Mouse (Mus musculus) liver, embryonic 12.5 days (tissue): ENCODE measurements around the gene Setmar. TPM values are rescaled to one million over a fixed set of nuclear protein-coding genes. Genes with fewer than 3 reads are reported as not detected.

Experiments
- ATAC-seq: fragments of 200-750 bp; cut with Nextera tagmentation; 2 replicates; pipeline ENCODE4 v1.8.0; 2017; ENCODE audit warnings: moderate number of reproducible peaks, mild to moderate bottlenecking, moderate library complexity
- H3K27ac ChIP-seq: fragments of 300-500 bp; sonication (generic); 2 replicates; pipeline ENCODE4 v1.5.1; 2016; ENCODE audit warnings: mild to moderate bottlenecking
- H3K27me3 ChIP-seq: fragments of 300-500 bp; sonication (generic); replicated peaks from 2 replicates; pipeline ENCODE4 v1.6.1; 2016; ENCODE audit warnings: mild to moderate bottlenecking, moderate library complexity
- H3K36me3 ChIP-seq: fragments of 300-500 bp; sonication (generic); 2 replicates; pipeline ENCODE4 v1.6.1; 2016; ENCODE audit warnings: mild to moderate bottlenecking, moderate library complexity
- H3K4me1 ChIP-seq: fragments of 300-500 bp; sonication (generic); 2 replicates; pipeline ENCODE4 v1.6.1; 2016
- H3K4me2 ChIP-seq: fragments of 300-500 bp; sonication (generic); 2 replicates; pipeline ENCODE4 v1.6.1; 2016; ENCODE audit warnings: mild to moderate bottlenecking, moderate library complexity
- H3K4me3 ChIP-seq: fragments of 300-500 bp; sonication (generic); 2 replicates; pipeline ENCODE4 v1.5.1; 2016; ENCODE audit warnings: mild to moderate bottlenecking, moderate library complexity
- H3K9ac ChIP-seq: fragments of 300-500 bp; sonication (generic); 2 replicates; pipeline ENCODE4 v1.6.1; 2016; ENCODE audit warnings: mild to moderate bottlenecking, moderate library complexity
- H3K9me3 ChIP-seq: fragments of 300-500 bp; sonication (generic); replicated peaks from 2 replicates; pipeline ENCODE4 v1.6.1; 2016; ENCODE audit warnings: mild to moderate bottlenecking, moderate library complexity
- WGBS: fragments of 180-500 bp; shearing (Covaris S2); methylation state at CpG from one replicate; pipeline ENCODE4 v1.1.7; 2016; ENCODE audit not compliant: insufficient replicate concordance; 5-methylcytosine and 5-hydroxymethylcytosine counted together
- polyA plus RNA-seq: library from polyadenylated mRNA; unstranded; fragments of >200 nt; fragmentation: Nextera tagmentation; extraction: Ambion mirVana; gene quantifications from 2 replicates; pipeline ENCODE4 v1.2.1, GENCODE M21; 2016

The Setmar gene
- polyA plus RNA-seq, 1 experiment from 2014 or later: 2.6 TPM

DNA sequence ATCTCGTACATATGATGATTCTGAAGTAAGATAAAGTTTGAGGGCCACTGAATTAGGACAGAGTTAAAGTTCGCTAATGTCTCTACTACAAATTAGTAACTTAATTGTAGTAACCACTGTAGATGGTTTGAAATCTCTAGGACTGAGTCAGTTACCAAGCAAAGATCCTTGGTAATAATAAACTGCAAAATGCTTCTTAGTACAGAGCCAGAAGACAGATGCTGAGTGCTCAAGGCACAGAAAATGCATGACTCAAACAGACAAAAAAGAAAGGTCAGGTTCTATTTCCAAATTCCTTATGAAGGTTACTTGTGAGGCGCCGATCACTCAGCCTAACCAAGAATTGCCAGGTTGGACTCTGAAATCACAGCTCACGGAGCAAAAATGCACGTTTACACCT lies 53.0 kb downstream of the Setmar start:
- no peak overlapping the region for H3K4me2 ChIP-seq
- no peak overlapping the region for H3K9ac ChIP-seq
- no peaks in the 10 kb centered on the region for H3K9me3 ChIP-seq
- no peaks in the 10 kb centered on the region for H3K27me3 ChIP-seq
- H3K4me3 ChIP-seq: no peak overlapping the region
- H3K36me3 ChIP-seq: no peaks in the 10 kb centered on the region
- no peak for ATAC-seq
- no peak overlapping the region for H3K27ac ChIP-seq
- no peaks in the 10 kb centered on the region for H3K4me1 ChIP-seq
- WGBS: 77% methylated on average over 6 of the region's 6 CpGs

DNA sequence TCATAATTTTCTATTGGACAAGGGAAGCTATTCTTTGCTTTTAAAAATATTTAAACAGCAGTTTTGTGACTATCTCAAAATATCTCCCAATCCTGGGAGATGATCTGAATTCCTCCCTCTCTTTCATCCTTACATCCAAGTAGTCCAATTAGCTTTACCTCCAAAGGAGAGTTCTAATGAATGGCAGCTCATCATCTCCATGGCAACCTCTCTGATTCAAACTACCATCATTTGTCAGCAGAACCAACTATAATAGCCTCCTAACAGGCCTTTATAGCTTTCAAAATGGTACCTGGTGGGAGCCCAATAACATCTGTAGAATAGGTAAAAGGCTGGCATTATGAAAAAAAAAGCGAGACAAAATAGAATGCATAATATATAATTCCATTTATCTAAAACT lies 60.6 kb downstream of the Setmar start:
- H3K9ac ChIP-seq: no peak overlapping the region
- H3K4me3 ChIP-seq: no peak overlapping the region
- 74% methylated on average over 1 of the region's 1 CpGs for WGBS
- H3K4me2 ChIP-seq: no peak overlapping the region
- no peaks in the 10 kb centered on the region for H3K9me3 ChIP-seq
- H3K4me1 ChIP-seq: no peaks in the 10 kb centered on the region
- no peak overlapping the region for H3K27ac ChIP-seq
- H3K36me3 ChIP-seq: no peaks in the 10 kb centered on the region
- no peak for ATAC-seq
- H3K27me3 ChIP-seq: no peaks in the 10 kb centered on the region

GRCm38 (mm10) chr6:108126631-108127030 lies 61.8 kb downstream of the Setmar start:
- H3K9me3 ChIP-seq: no peaks in the 10 kb centered on the region
- ATAC-seq: no peak
- no peaks in the 10 kb centered on the region for H3K36me3 ChIP-seq
- H3K4me2 ChIP-seq: no peak overlapping the region
- no peaks in the 10 kb centered on the region for H3K27me3 ChIP-seq
- H3K4me3 ChIP-seq: no peak overlapping the region
- H3K9ac ChIP-seq: no peak overlapping the region
- WGBS: 69% methylated on average over 3 of the region's 3 CpGs
- H3K4me1 ChIP-seq: no peaks in the 10 kb centered on the region
- H3K27ac ChIP-seq: no peak overlapping the region

Other genes starting within 250 kb of the Setmar start
- 11.9 and 12.7 TPM in 2 replicates for gene Sumf1, start 120.5 kb downstream of the Setmar start, polyA plus RNA-seq
- 5.4 and 5.7 TPM in 2 replicates for gene Itpr1, start 148.1 kb downstream of the Setmar start, polyA plus RNA-seq